ENCODE assay signal across 10 mouse cellular contexts in the genomic region with DNA sequence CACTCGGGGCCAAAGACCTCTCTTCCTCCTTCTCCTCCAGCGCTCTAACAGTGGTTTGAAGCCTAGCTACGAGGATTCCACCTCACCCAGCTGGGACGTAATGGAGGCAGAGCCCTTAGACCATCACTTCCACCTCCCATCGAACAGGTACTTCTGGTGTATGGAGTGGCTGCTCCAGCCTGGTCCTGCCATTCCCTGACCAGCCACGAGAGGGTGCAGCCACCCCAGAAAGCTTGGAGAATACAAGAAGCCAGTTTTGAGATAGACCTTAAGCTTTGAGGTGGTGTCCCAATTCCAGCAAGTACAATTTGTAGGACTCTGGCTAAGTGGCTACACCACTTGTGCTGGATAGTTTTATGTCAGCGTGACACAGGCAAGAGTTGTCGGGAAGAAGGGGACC. TPM values are rescaled to one million over a fixed set of nuclear protein-coding genes. Genes with fewer than 3 reads are reported as not detected.
DNase-seq lines count a peak whose midpoint lies in the region; ATAC-seq and TF ChIP-seq lines count a peak whose summit lies in the region.
"Had no signal": no experiment of that assay in that cellular context is flagged by ENCODE, and none has a peak within 500 bp of the region (broad histone marks: within the 10 kb centered on the region; RNA-seq: fewer than 3 reads in every experiment).

No protein-coding gene starts in this region.

- no peak overlapping the region for H3K9ac ChIP-seq in heart, embryonic 11.5 days (ENCODE audit: low read depth, low read length)
- H3K9ac ChIP-seq in hindbrain, postnatal 0 days (replicated peaks; ENCODE audit: low read length), result no peak overlapping the region
- H3K9ac ChIP-seq: embryonic facial prominence, embryonic 13.5 days; midbrain, embryonic 12.5 days had no signal

- intact Hi-C loops in left cerebral cortex, postnatal 36 days (cut with DNase I), result no loop called here

- no peak for TF ChIP-seq POLR2A in olfactory bulb, adult 2 months (IDR thresholded peaks at IDR 0.05; ENCODE audit: insufficient read depth, low read depth, low read length)
- TF ChIP-seq POLR2A in thymus, adult 2 months (IDR thresholded peaks at IDR 0.05; ENCODE audit: control insufficient read depth, extremely low read depth, insufficient read depth, low read length, poor library complexity), result no peak

- H3K27ac ChIP-seq in heart, embryonic 11.5 days (ENCODE audit: low read depth, low read length), result no peak overlapping the region
- no peak overlapping the region for H3K27ac ChIP-seq in hindbrain, postnatal 0 days
- no peak overlapping the region for H3K27ac ChIP-seq in olfactory bulb, adult 2 months (ENCODE audit: insufficient read depth, low read depth, low read length)
- no peak overlapping the region for H3K27ac ChIP-seq in thymus, adult 2 months (ENCODE audit: control insufficient read depth, insufficient read depth, low read length)
- H3K27ac ChIP-seq: embryonic facial prominence, embryonic 13.5 days; midbrain, embryonic 12.5 days had no signal

- H3K4me2 ChIP-seq in heart, embryonic 11.5 days, result no peak overlapping the region
- H3K4me2 ChIP-seq in hindbrain, postnatal 0 days (ENCODE audit: low read depth, low read length), result no peak overlapping the region
- H3K4me2 ChIP-seq: embryonic facial prominence, embryonic 13.5 days; midbrain, embryonic 12.5 days had no signal

- H3K36me3 ChIP-seq in heart, embryonic 11.5 days (ENCODE audit: control insufficient read depth, insufficient read depth, low read length), result no peaks in the 10 kb centered on the region
- no peaks in the 10 kb centered on the region for H3K36me3 ChIP-seq in hindbrain, postnatal 0 days (ENCODE audit: insufficient read depth, low read length)
- H3K36me3 ChIP-seq in thymus, adult 2 months (ENCODE audit: control insufficient read depth, insufficient read depth, low read length), result no peaks in the 10 kb centered on the region
- H3K36me3 ChIP-seq: embryonic facial prominence, embryonic 13.5 days; midbrain, embryonic 12.5 days had no signal

- ATAC-seq in heart, embryonic 11.5 days (replicated peaks; ENCODE audit: insufficient number of reproducible peaks, low FRiP score, low TSS enrichment), result no peak
- ATAC-seq in hindbrain, postnatal 0 days, result no peak

- 29% methylated on average over 8 of the region's 8 CpGs for WGBS in heart, embryonic 11.5 days (ENCODE audit: insufficient replicate concordance)
- WGBS in hindbrain, postnatal 0 days, result 37% methylated on average over 8 of the region's 8 CpGs
- WGBS in olfactory bulb, adult 2 months, result 34% methylated on average over 8 of the region's 8 CpGs
- WGBS in thymus, adult 2 months, result 33% methylated on average over 8 of the region's 8 CpGs

- no peaks in the 10 kb centered on the region for H3K4me1 ChIP-seq in heart, embryonic 11.5 days (ENCODE audit: control insufficient read depth, insufficient read depth, low read length)
- H3K4me1 ChIP-seq in hindbrain, postnatal 0 days (ENCODE audit: insufficient read depth, low read length), result no peaks in the 10 kb centered on the region
- H3K4me1 ChIP-seq in olfactory bulb, adult 2 months (ENCODE audit: control insufficient read depth, insufficient read depth, low read length), result no peaks in the 10 kb centered on the region
- no peaks in the 10 kb centered on the region for H3K4me1 ChIP-seq in thymus, adult 2 months (replicated peaks; ENCODE audit: control insufficient read depth, insufficient read depth, low read length)

- no peaks in the 10 kb centered on the region for H3K9me3 ChIP-seq in heart, embryonic 11.5 days (replicated peaks; ENCODE audit: control insufficient read depth, low read length)
- H3K9me3 ChIP-seq in hindbrain, postnatal 0 days (ENCODE audit: low read length), result no peaks in the 10 kb centered on the region
- H3K9me3 ChIP-seq: midbrain, embryonic 12.5 days had no signal

- H3K4me3 ChIP-seq in heart, embryonic 11.5 days (ENCODE audit: low read depth, low read length), result no peak overlapping the region
- no peak overlapping the region for H3K4me3 ChIP-seq in hindbrain, postnatal 0 days (ENCODE audit: low read length)
- no peak overlapping the region for H3K4me3 ChIP-seq in olfactory bulb, adult 2 months (ENCODE audit: insufficient read depth, low read depth, low read length)
- H3K4me3 ChIP-seq in thymus, adult 2 months (ENCODE audit: control insufficient read depth, insufficient read depth, low read length), result no peak overlapping the region
- H3K4me3 ChIP-seq: embryonic facial prominence, embryonic 13.5 days; midbrain, embryonic 12.5 days had no signal

- peak; percentile 91 for DNase-seq in heart, adult 11 months
- DNase-seq in T-cell, adult 2 months (ENCODE audit: low spot score), result peak; percentile 74
- DNase-seq in embryo, embryonic 10.5 days (ENCODE audit: low spot score), result peak; percentile 59
- peak; percentile 37 for DNase-seq in hindbrain, postnatal 0 days (ENCODE audit: low spot score)
- DNase-seq in left cerebral cortex, postnatal 36 days (ENCODE audit: low spot score in 2 of 2), result peak; percentile 34 to 39
- DNase-seq in thymus, adult 2 months, result peak; percentile 76

- H3K27me3 ChIP-seq in heart, embryonic 11.5 days (ENCODE audit: control insufficient read depth, insufficient read depth, low read length), result no peaks in the 10 kb centered on the region
- H3K27me3 ChIP-seq in hindbrain, postnatal 0 days (ENCODE audit: insufficient read depth, low read length), result no peaks in the 10 kb centered on the region
- H3K27me3 ChIP-seq in thymus, adult 2 months (ENCODE audit: control insufficient read depth, insufficient read depth, low read length), result no peaks in the 10 kb centered on the region
- H3K27me3 ChIP-seq: embryonic facial prominence, embryonic 13.5 days; midbrain, embryonic 12.5 days had no signal

- peak; percentile 84 for TF ChIP-seq CTCF in hindbrain, postnatal 0 days (IDR thresholded peaks at IDR 0.05; ENCODE audit: low read depth)
- peak; percentile 53; the same call in 1 of the 2 replicates for TF ChIP-seq CTCF in olfactory bulb, adult 2 months (IDR thresholded peaks at IDR 0.05; ENCODE audit: insufficient read depth, low read depth, low read length)
- 0 out of 2 replicates have a peak, but pooled peaks have one; percentile 53 for TF ChIP-seq CTCF in thymus, adult 2 months (IDR thresholded peaks at IDR 0.05; ENCODE audit: borderline replicate concordance, control insufficient read depth, extremely low read depth, insufficient read depth, low read length, poor library complexity)

RNA-seq across cellular contexts. Expression of a gene that starts 38.4 kb away (rescaled TPM):
- 4.0 and 5.5 TPM in 2 replicates for polyA plus RNA-seq in heart, embryonic 11.5 days (2014; fragmentation: Nextera tagmentation; extraction: Ambion mirVana)
- 3.8 and 4.4 TPM in 2 replicates for total RNA-seq in hindbrain, postnatal 0 days (2014; rRNA removed)
- 3.5 and 4.3 TPM in 2 replicates for polyA plus RNA-seq in hindbrain, postnatal 0 days (2015; fragmentation: Nextera tagmentation; extraction: Ambion mirVana)
- total RNA-seq in left cerebral cortex, postnatal 36 days (2021), result 1 to 10 TPM; 2.9 to 3.8 TPM
- not detected in 2 replicates for polyA plus RNA-seq in olfactory bulb, adult 2 months (2012; ENCODE audit: insufficient read depth, insufficient read length, low replicate concordance, missing spikeins)
- 2.7 and 5.2 TPM in 2 replicates for polyA plus RNA-seq in thymus, adult 2 months (2012; rRNA removed)

RNA-seq across cellular contexts. Expression of a gene that starts 42.3 kb away (rescaled TPM):
- not detected in 2 replicates for polyA plus RNA-seq in heart, embryonic 11.5 days (2014; fragmentation: Nextera tagmentation; extraction: Ambion mirVana)
- not detected in 2 replicates for total RNA-seq in hindbrain, postnatal 0 days (2014; rRNA removed)
- polyA plus RNA-seq in hindbrain, postnatal 0 days (2015; fragmentation: Nextera tagmentation; extraction: Ambion mirVana), result not detected in 2 replicates
- total RNA-seq in left cerebral cortex, postnatal 36 days (2021), result under 1 TPM in 1 of 2 experiments, not detected in 1; 0.54 TPM
- not detected in 2 replicates for polyA plus RNA-seq in olfactory bulb, adult 2 months (2012; ENCODE audit: insufficient read depth, insufficient read length, low replicate concordance, missing spikeins)
- 0.15 and 0.23 TPM in 2 replicates for polyA plus RNA-seq in thymus, adult 2 months (2012; rRNA removed)
- polyA plus RNA-seq: embryonic facial prominence, embryonic 13.5 days; midbrain, embryonic 12.5 days had no signal

Comparison
In these comparisons a context has a peak if more than half of its experiments do, and no peak if none do; other contexts are left out.
1. DNase-seq: peak in every context shown above with its lines; median percentile 91 in heart, adult 11 months; 76 in thymus, adult 2 months; 74 in T-cell, adult 2 months; 59 in embryo, embryonic 10.5 days; 37 in hindbrain, postnatal 0 days; 36 in left cerebral cortex, postnatal 36 days.